In the genomic region with DNA sequence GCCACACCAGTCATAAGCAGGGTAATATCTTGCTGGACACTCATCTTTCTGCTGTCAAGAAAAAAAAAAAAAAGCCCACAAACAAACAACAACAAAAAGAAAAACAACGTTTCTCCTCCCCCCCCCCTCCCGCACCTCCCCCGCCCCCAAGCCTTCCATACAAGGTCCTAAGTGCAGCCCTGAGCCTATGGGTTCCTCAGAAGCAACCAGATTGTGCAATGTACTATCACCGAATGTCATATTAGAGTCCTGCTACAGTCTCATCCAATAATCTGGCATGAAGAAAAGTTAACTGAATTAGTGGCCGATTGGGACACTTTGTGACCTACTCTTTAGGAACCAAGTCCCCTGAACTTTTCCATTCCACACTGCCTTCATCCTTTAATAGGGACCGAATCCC, we compare ENCODE assay signal across 23 mouse cellular contexts.
A peak's percentile ranks its signal among the peaks of the same experiment; 100 is the strongest.
DNase-seq lines count a peak whose midpoint lies in the region; ATAC-seq and TF ChIP-seq lines count a peak whose summit lies in the region.
"Had no signal": no experiment of that assay in that cellular context is flagged by ENCODE, and none has a peak within 500 bp of the region (broad histone marks: within the 10 kb centered on the region; RNA-seq: fewer than 3 reads in every experiment).

No protein-coding gene starts in this region.

- ATAC-seq in kidney, embryonic 15.5 days (replicated peaks; ENCODE audit: low FRiP score) = no peak
- no peak for ATAC-seq in kidney, postnatal 0 days (replicated peaks; ENCODE audit: low FRiP score, low read depth)
- ATAC-seq in neural tube, embryonic 13.5 days (ENCODE audit: low read depth) = peak; percentile 60
- ATAC-seq in neural tube, embryonic 15.5 days (ENCODE audit: low FRiP score) = no peak; the same call in 1 of the 2 replicates
- ATAC-seq: activated CD4-positive, CD25-positive, alpha-beta regulatory T cell, adult 4 months; CD4-positive, CD25-positive, alpha-beta regulatory T cell, adult 4 months had no signal

- intact Hi-C loops in heart, postnatal 10 days (cut with DNase I) = no loop called here

- no peak overlapping the region for H3K4me3 ChIP-seq in kidney, embryonic 15.5 days (replicated peaks)
- H3K4me3 ChIP-seq in kidney, postnatal 0 days (replicated peaks; ENCODE audit: low read depth, low read length) = no peak overlapping the region
- H3K4me3 ChIP-seq in kidney, adult 2 months (ENCODE audit: insufficient read depth, low read depth, low read length) = no peak overlapping the region
- no peak overlapping the region for H3K4me3 ChIP-seq in neural tube, embryonic 13.5 days
- H3K4me3 ChIP-seq in neural tube, embryonic 15.5 days (replicated peaks) = no peak overlapping the region
- H3K4me3 ChIP-seq: embryonic facial prominence, embryonic 10.5 days; embryonic facial prominence, embryonic 12.5 days; forebrain, embryonic 13.5 days had no signal

- TF ChIP-seq POLR2A in kidney, adult 2 months (IDR thresholded peaks at IDR 0.05; ENCODE audit: low read depth, low read length) = no peak

- peaks cover 33% of the 10 kb centered on the region for H3K4me1 ChIP-seq in kidney, embryonic 15.5 days
- H3K4me1 ChIP-seq in kidney, postnatal 0 days (replicated peaks; ENCODE audit: insufficient read depth, low read length) = peaks cover 16% of the 10 kb centered on the region
- H3K4me1 ChIP-seq in kidney, adult 2 months (ENCODE audit: control insufficient read depth, insufficient read depth, low read length) = peaks cover 19% of the 10 kb centered on the region
- H3K4me1 ChIP-seq in neural tube, embryonic 13.5 days (replicated peaks) = peaks cover 14% of the 10 kb centered on the region
- peaks cover 11% of the 10 kb centered on the region for H3K4me1 ChIP-seq in neural tube, embryonic 15.5 days
- H3K4me1 ChIP-seq: embryonic facial prominence, embryonic 12.5 days had no signal

- no peaks in the 10 kb centered on the region for H3K9me3 ChIP-seq in kidney, embryonic 15.5 days (replicated peaks)
- H3K9me3 ChIP-seq in kidney, postnatal 0 days (replicated peaks; ENCODE audit: low read length) = no peaks in the 10 kb centered on the region
- no peaks in the 10 kb centered on the region for H3K9me3 ChIP-seq in neural tube, embryonic 13.5 days
- no peaks in the 10 kb centered on the region for H3K9me3 ChIP-seq in neural tube, embryonic 15.5 days (replicated peaks)
- H3K9me3 ChIP-seq: embryonic facial prominence, embryonic 10.5 days; embryonic facial prominence, embryonic 12.5 days; forebrain, embryonic 13.5 days had no signal

- no peak for DNase-seq in kidney, postnatal 36 days
- no peak for DNase-seq in kidney, postnatal 0 days (ENCODE audit: low spot score)
- no peak for DNase-seq in kidney, adult 2 months
- DNase-seq in heart, postnatal 10 days = no peak
- DNase-seq: adrenal gland, adult 8-10 months; adrenal gland, postnatal 14 days; adrenal gland, postnatal 36 days; B cell, adult 2 months; cerebellum, adult 11-12 months; cerebellum, adult 2 months; cerebellum, adult 9-10 months; cerebellum, postnatal 10 days; cerebellum, postnatal 25 days had no signal

- TF ChIP-seq CTCF in kidney, postnatal 0 days (IDR thresholded peaks at IDR 0.05; ENCODE audit: low read depth) = no peak
- TF ChIP-seq CTCF in kidney, adult 2 months (conservative IDR thresholded peaks at IDR 0.05; ENCODE audit: insufficient read depth, insufficient read length, low read depth, low read length) = no peak

- H3K27me3 ChIP-seq in kidney, embryonic 15.5 days = no peaks in the 10 kb centered on the region
- H3K27me3 ChIP-seq in kidney, postnatal 0 days (ENCODE audit: insufficient read depth, low read length) = no peaks in the 10 kb centered on the region
- no peaks in the 10 kb centered on the region for H3K27me3 ChIP-seq in kidney, adult 2 months (replicated peaks; ENCODE audit: control insufficient read depth, insufficient read depth, low read length)
- no peaks in the 10 kb centered on the region for H3K27me3 ChIP-seq in neural tube, embryonic 13.5 days
- H3K27me3 ChIP-seq in neural tube, embryonic 15.5 days (replicated peaks) = no peaks in the 10 kb centered on the region
- H3K27me3 ChIP-seq: CH12.LX; embryonic facial prominence, embryonic 12.5 days had no signal

- 57% methylated on average over 6 of the region's 6 CpGs for WGBS in kidney, embryonic 15.5 days
- 74% methylated on average over 5 of the region's 6 CpGs for WGBS in kidney, postnatal 0 days
- WGBS in kidney, adult 2 months = 40% methylated on average over 6 of the region's 6 CpGs
- 55% methylated on average over 6 of the region's 6 CpGs for WGBS in neural tube, embryonic 13.5 days
- WGBS in neural tube, embryonic 15.5 days = 57% methylated on average over 6 of the region's 6 CpGs

- H3K36me3 ChIP-seq in kidney, embryonic 15.5 days = no peaks in the 10 kb centered on the region
- H3K36me3 ChIP-seq in kidney, postnatal 0 days (ENCODE audit: insufficient read depth, low read length) = no peaks in the 10 kb centered on the region
- H3K36me3 ChIP-seq in kidney, adult 2 months (ENCODE audit: control insufficient read depth, insufficient read depth, low read length) = no peaks in the 10 kb centered on the region
- H3K36me3 ChIP-seq in neural tube, embryonic 13.5 days = no peaks in the 10 kb centered on the region
- no peaks in the 10 kb centered on the region for H3K36me3 ChIP-seq in neural tube, embryonic 15.5 days
- H3K36me3 ChIP-seq: embryonic facial prominence, embryonic 10.5 days; embryonic facial prominence, embryonic 12.5 days; G1E had no signal

- peak overlapping the region; percentile 86; the same call in 1 of the 2 replicates for H3K27ac ChIP-seq in kidney, embryonic 15.5 days
- no peak overlapping the region for H3K27ac ChIP-seq in kidney, postnatal 0 days
- no peak overlapping the region; the same call in 1 of the 2 replicates for H3K27ac ChIP-seq in kidney, adult 2 months (ENCODE audit: insufficient read depth, low read depth, low read length)
- H3K27ac ChIP-seq in neural tube, embryonic 13.5 days (replicated peaks) = peak overlapping the region; percentile 59
- 0 out of 2 replicates have a peak overlapping the region, but pooled peaks have one; percentile 23 for H3K27ac ChIP-seq in neural tube, embryonic 15.5 days (replicated peaks)
- H3K27ac ChIP-seq: embryonic facial prominence, embryonic 10.5 days; embryonic facial prominence, embryonic 12.5 days; forebrain, embryonic 13.5 days had no signal

- no peak overlapping the region for H3K9ac ChIP-seq in kidney, embryonic 15.5 days
- no peak overlapping the region for H3K9ac ChIP-seq in kidney, postnatal 0 days (ENCODE audit: low read depth, low read length)
- no peak overlapping the region for H3K9ac ChIP-seq in neural tube, embryonic 13.5 days
- no peak overlapping the region for H3K9ac ChIP-seq in neural tube, embryonic 15.5 days (replicated peaks)
- H3K9ac ChIP-seq: embryonic facial prominence, embryonic 12.5 days; forebrain, embryonic 13.5 days had no signal

- peak overlapping the region; percentile 24; the same call in 1 of the 2 replicates for H3K4me2 ChIP-seq in kidney, embryonic 15.5 days
- peak overlapping the region; percentile 26; the same call in 1 of the 2 replicates for H3K4me2 ChIP-seq in kidney, postnatal 0 days (ENCODE audit: low read length)
- H3K4me2 ChIP-seq in neural tube, embryonic 13.5 days = no peak overlapping the region
- no peak overlapping the region for H3K4me2 ChIP-seq in neural tube, embryonic 15.5 days
- H3K4me2 ChIP-seq: embryonic facial prominence, embryonic 12.5 days had no signal

Comparison
In these comparisons a context has a peak if more than half of its experiments do, and no peak if none do; other contexts are left out.
1. H3K27ac ChIP-seq: peak in kidney, embryonic 15.5 days (single experiment), neural tube, embryonic 13.5 days (single experiment) and neural tube, embryonic 15.5 days (single experiment); none in kidney, postnatal 0 days (single experiment) and kidney, adult 2 months (single experiment).
2. H3K4me2 ChIP-seq: peak in kidney, embryonic 15.5 days (single experiment) and kidney, postnatal 0 days (single experiment); none in neural tube, embryonic 13.5 days (single experiment) and neural tube, embryonic 15.5 days (single experiment).